Mouse (Mus musculus): ENCODE data around the gene Suco. TPM values are rescaled to one million over a fixed set of nuclear protein-coding genes. Genes with fewer than 3 reads are reported as not detected.

Gene Suco
- polyA plus RNA-seq, 1 experiment from 2014 or later: 39.6 TPM

GRCm38 (mm10) chr1:161804541-161804971 is 71.9 kb downstream of the Suco start:
- ATAC-seq (ENCODE audit: insufficient read depth, low FRiP score, low TSS enrichment): no peak

GRCm38 (mm10) chr1:161801321-161801720 is 75.2 kb downstream of the Suco start:
- Histone ChIP-seq H3K36me3 (ENCODE audit: control insufficient read depth, insufficient read depth, low read length) (no peaks in the 10 kb centered on the region), H3K4me1 (ENCODE audit: control insufficient read depth, insufficient read depth, low read length) (no peaks in the 10 kb centered on the region), H3K27me3 (ENCODE audit: control insufficient read depth, insufficient read depth, low read length) (no peaks in the 10 kb centered on the region), H3K4me3 (ENCODE audit: low read depth, low read length) (no peak overlapping the region), H3K9me3 (ENCODE audit: control insufficient read depth, low read length) (no peaks in the 10 kb centered on the region), H3K9ac (ENCODE audit: low read length) (no peak overlapping the region), H3K27ac (ENCODE audit: low read depth, low read length) (no peak overlapping the region), H3K4me2 (ENCODE audit: low read depth) (no peak overlapping the region)
- ATAC-seq (ENCODE audit: insufficient read depth, low FRiP score, low TSS enrichment) (no peak), DNase-seq (ENCODE audit: low spot score) (no peak)
- WGBS: 90% methylated on average over 2 of the region's 2 CpGs

More at GRCm38 (mm10) chr1:161804541-161804971, 71.9 kb downstream of the Suco start:
- no peak for DNase-seq (ENCODE audit: low spot score)
- Histone ChIP-seq H3K4me1 (ENCODE audit: control insufficient read depth, insufficient read depth, low read length) (no peaks in the 10 kb centered on the region), H3K9ac (ENCODE audit: low read length) (no peak overlapping the region), H3K27ac (ENCODE audit: low read depth, low read length) (no peak overlapping the region), H3K4me3 (ENCODE audit: low read depth, low read length) (no peak overlapping the region), H3K9me3 (ENCODE audit: control insufficient read depth, low read length) (no peaks in the 10 kb centered on the region), H3K27me3 (ENCODE audit: control insufficient read depth, insufficient read depth, low read length) (no peaks in the 10 kb centered on the region), H3K4me2 (ENCODE audit: low read depth) (no peak overlapping the region), H3K36me3 (ENCODE audit: control insufficient read depth, insufficient read depth, low read length) (no peaks in the 10 kb centered on the region)
- 91% methylated on average over 8 of the region's 8 CpGs for WGBS

GRCm38 (mm10) chr1:161800256-161800655 is 76.2 kb downstream of the Suco start:
- no peaks in the 10 kb centered on the region for H3K36me3 ChIP-seq (ENCODE audit: control insufficient read depth, insufficient read depth, low read length)
- no peaks in the 10 kb centered on the region for H3K4me1 ChIP-seq (ENCODE audit: control insufficient read depth, insufficient read depth, low read length)
- H3K4me3 ChIP-seq (ENCODE audit: low read depth, low read length): no peak overlapping the region
- H3K4me2 ChIP-seq (ENCODE audit: low read depth): no peak overlapping the region
- H3K9ac ChIP-seq (ENCODE audit: low read length): no peak overlapping the region
- H3K9me3 ChIP-seq (ENCODE audit: control insufficient read depth, low read length): no peaks in the 10 kb centered on the region
- DNase-seq (ENCODE audit: low spot score) (no peak), ATAC-seq (ENCODE audit: insufficient read depth, low FRiP score, low TSS enrichment) (no peak)
- H3K27ac ChIP-seq (ENCODE audit: low read depth, low read length): no peak overlapping the region
- no peaks in the 10 kb centered on the region for H3K27me3 ChIP-seq (ENCODE audit: control insufficient read depth, insufficient read depth, low read length)

- Histone ChIP-seq H3K27ac (ENCODE audit: low read depth, low read length) (no peak overlapping the region), H3K4me1 (ENCODE audit: control insufficient read depth, insufficient read depth, low read length) (no peaks in the 10 kb centered on the region), H3K4me2 (ENCODE audit: low read depth) (no peak overlapping the region), H3K27me3 (ENCODE audit: control insufficient read depth, insufficient read depth, low read length) (no peaks in the 10 kb centered on the region), H3K9ac (ENCODE audit: low read length) (no peak overlapping the region), H3K36me3 (ENCODE audit: control insufficient read depth, insufficient read depth, low read length) (no peaks in the 10 kb centered on the region), H3K9me3 (ENCODE audit: control insufficient read depth, low read length) (no peaks in the 10 kb centered on the region), H3K4me3 (ENCODE audit: low read depth, low read length) (no peak overlapping the region)
- ATAC-seq (ENCODE audit: insufficient read depth, low FRiP score, low TSS enrichment): no peak
- DNase-seq (ENCODE audit: low spot score): no peak
Measured at GRCm38 (mm10) chr1:161799791-161800190, 76.7 kb downstream of the Suco start.

GRCm38 (mm10) chr1:161798866-161799265 is 77.6 kb downstream of the Suco start:
- Histone ChIP-seq H3K27ac (ENCODE audit: low read depth, low read length) (no peak overlapping the region), H3K9me3 (ENCODE audit: control insufficient read depth, low read length) (no peaks in the 10 kb centered on the region), H3K4me2 (ENCODE audit: low read depth) (no peak overlapping the region), H3K36me3 (ENCODE audit: control insufficient read depth, insufficient read depth, low read length) (no peaks in the 10 kb centered on the region), H3K9ac (ENCODE audit: low read length) (no peak overlapping the region), H3K4me3 (ENCODE audit: low read depth, low read length) (no peak overlapping the region), H3K4me1 (ENCODE audit: control insufficient read depth, insufficient read depth, low read length) (no peaks in the 10 kb centered on the region), H3K27me3 (ENCODE audit: control insufficient read depth, insufficient read depth, low read length) (no peaks in the 10 kb centered on the region)
- ATAC-seq (ENCODE audit: insufficient read depth, low FRiP score, low TSS enrichment): no peak
- 88% methylated on average over 3 of the region's 3 CpGs for WGBS
- DNase-seq (ENCODE audit: low spot score): no peak

GRCm38 (mm10) chr1:161794447-161795211 is 81.9 kb downstream of the Suco start:
- H3K4me2 ChIP-seq (ENCODE audit: low read depth): no peak overlapping the region
- H3K36me3 ChIP-seq (ENCODE audit: control insufficient read depth, insufficient read depth, low read length): no peaks in the 10 kb centered on the region
- H3K27me3 ChIP-seq (ENCODE audit: control insufficient read depth, insufficient read depth, low read length): no peaks in the 10 kb centered on the region
- H3K9ac ChIP-seq (ENCODE audit: low read length): no peak overlapping the region
- no peak for ATAC-seq (ENCODE audit: insufficient read depth, low FRiP score, low TSS enrichment)
- no peaks in the 10 kb centered on the region for H3K9me3 ChIP-seq (ENCODE audit: control insufficient read depth, low read length)
- DNase-seq (ENCODE audit: low spot score): no peak
- no peak overlapping the region for H3K27ac ChIP-seq (ENCODE audit: low read depth, low read length)
- WGBS: 89% methylated on average over 10 of the region's 10 CpGs
- no peak overlapping the region for H3K4me3 ChIP-seq (ENCODE audit: low read depth, low read length)
- no peaks in the 10 kb centered on the region for H3K4me1 ChIP-seq (ENCODE audit: control insufficient read depth, insufficient read depth, low read length)

GRCm38 (mm10) chr1:161793321-161793720 is 83.2 kb downstream of the Suco start:
- Histone ChIP-seq H3K36me3 (ENCODE audit: control insufficient read depth, insufficient read depth, low read length) (no peaks in the 10 kb centered on the region), H3K4me2 (ENCODE audit: low read depth) (no peak overlapping the region), H3K4me1 (ENCODE audit: control insufficient read depth, insufficient read depth, low read length) (no peaks in the 10 kb centered on the region), H3K4me3 (ENCODE audit: low read depth, low read length) (no peak overlapping the region), H3K9me3 (ENCODE audit: control insufficient read depth, low read length) (no peaks in the 10 kb centered on the region), H3K9ac (ENCODE audit: low read length) (no peak overlapping the region), H3K27ac (ENCODE audit: low read depth, low read length) (no peak overlapping the region), H3K27me3 (ENCODE audit: control insufficient read depth, insufficient read depth, low read length) (no peaks in the 10 kb centered on the region)
- 81% methylated on average over 3 of the region's 3 CpGs for WGBS
- no peak for ATAC-seq (ENCODE audit: insufficient read depth, low FRiP score, low TSS enrichment)
- DNase-seq (ENCODE audit: low spot score): no peak

- WGBS: 93% methylated on average over 4 of the region's 4 CpGs
- no peak overlapping the region for H3K9ac ChIP-seq (ENCODE audit: low read length)
- H3K27me3 ChIP-seq (ENCODE audit: control insufficient read depth, insufficient read depth, low read length): no peaks in the 10 kb centered on the region
- no peak for DNase-seq (ENCODE audit: low spot score)
- no peak for ATAC-seq (ENCODE audit: insufficient read depth, low FRiP score, low TSS enrichment)
- H3K9me3 ChIP-seq (ENCODE audit: control insufficient read depth, low read length): no peaks in the 10 kb centered on the region
- H3K27ac ChIP-seq (ENCODE audit: low read depth, low read length): no peak overlapping the region
- H3K4me3 ChIP-seq (ENCODE audit: low read depth, low read length): no peak overlapping the region
- no peaks in the 10 kb centered on the region for H3K36me3 ChIP-seq (ENCODE audit: control insufficient read depth, insufficient read depth, low read length)
- H3K4me2 ChIP-seq (ENCODE audit: low read depth): no peak overlapping the region
- no peaks in the 10 kb centered on the region for H3K4me1 ChIP-seq (ENCODE audit: control insufficient read depth, insufficient read depth, low read length)
Measured at GRCm38 (mm10) chr1:161792687-161792969, 83.9 kb downstream of the Suco start.

GRCm38 (mm10) chr1:161791854-161792686 is 84.4 kb downstream of the Suco start:
- WGBS: 86% methylated on average over 8 of the region's 8 CpGs
- ATAC-seq (ENCODE audit: insufficient read depth, low FRiP score, low TSS enrichment) (no peak), DNase-seq (ENCODE audit: low spot score) (no peak)
- Histone ChIP-seq H3K36me3 (ENCODE audit: control insufficient read depth, insufficient read depth, low read length) (no peaks in the 10 kb centered on the region), H3K27ac (ENCODE audit: low read depth, low read length) (no peak overlapping the region), H3K27me3 (ENCODE audit: control insufficient read depth, insufficient read depth, low read length) (no peaks in the 10 kb centered on the region), H3K9me3 (ENCODE audit: control insufficient read depth, low read length) (no peaks in the 10 kb centered on the region), H3K4me3 (ENCODE audit: low read depth, low read length) (no peak overlapping the region), H3K9ac (ENCODE audit: low read length) (no peak overlapping the region), H3K4me1 (ENCODE audit: control insufficient read depth, insufficient read depth, low read length) (no peaks in the 10 kb centered on the region), H3K4me2 (ENCODE audit: low read depth) (no peak overlapping the region)
